In genomic region chrY:1286171-1286795, GRCm38 (mm10) we compare ENCODE assay signal across 8 mouse cellular contexts. TPM values are rescaled to one million over a fixed set of nuclear protein-coding genes. Genes with fewer than 3 reads are reported as not detected.
DNase-seq lines count a peak whose midpoint lies in the region; ATAC-seq and TF ChIP-seq lines count a peak whose summit lies in the region.

Gene Ddx3y (minus strand): TSS chrY:1286629.

- peak in 1 of 2 experiments; percentile 83 for DNase-seq in heart, adult 2 months
- no peak for DNase-seq in heart, postnatal 4 days
- DNase-seq in forebrain, embryonic 11.5 days (ENCODE audit: low spot score) = peak; percentile 69
- peak; percentile 74 for DNase-seq in limb, embryonic 14.5 days (ENCODE audit: low spot score)
- peak; percentile 87 for DNase-seq in midbrain, embryonic 14.5 days
- DNase-seq in stomach, postnatal 0 days (ENCODE audit: low spot score) = peak; percentile 68

- ATAC-seq in forebrain, embryonic 11.5 days (replicated peaks; ENCODE audit: low FRiP score) = peak; percentile 89
- peak; percentile 99 for ATAC-seq in hindbrain, embryonic 13.5 days (ENCODE audit: low FRiP score)
- peak; percentile 93 for ATAC-seq in limb, embryonic 14.5 days (ENCODE audit: low FRiP score, low read depth)
- ATAC-seq in midbrain, embryonic 14.5 days (ENCODE audit: low FRiP score, low TSS enrichment) = peak; percentile 81
- ATAC-seq in stomach, postnatal 0 days (ENCODE audit: low FRiP score, low TSS enrichment) = peak; percentile 87; the same call in 1 of the 2 replicates

- H3K36me3 ChIP-seq in heart, adult 2 months (ENCODE audit: control insufficient read depth, insufficient read depth, low read length) = no peaks in the 10 kb centered on the region; the same call in 1 of the 2 replicates
- H3K36me3 ChIP-seq in forebrain, embryonic 11.5 days (ENCODE audit: control insufficient read depth, insufficient read depth, low read length) = no peaks in the 10 kb centered on the region
- H3K36me3 ChIP-seq in hindbrain, embryonic 13.5 days = no peaks in the 10 kb centered on the region
- no peaks in the 10 kb centered on the region for H3K36me3 ChIP-seq in limb, embryonic 14.5 days (ENCODE audit: control insufficient read depth, insufficient read depth, low read length)
- no peaks in the 10 kb centered on the region for H3K36me3 ChIP-seq in midbrain, embryonic 14.5 days (ENCODE audit: control insufficient read depth, insufficient read depth, low read length)
- H3K36me3 ChIP-seq in stomach, postnatal 0 days (ENCODE audit: control insufficient read depth, insufficient read depth, low read length) = no peaks in the 10 kb centered on the region

- H3K4me1 ChIP-seq in heart, adult 2 months (ENCODE audit: control insufficient read depth, insufficient read depth, low read length) = no peaks in the 10 kb centered on the region; the same call in 1 of the 2 replicates
- H3K4me1 ChIP-seq in brown adipose tissue, adult 24 weeks (ENCODE audit: control insufficient read depth, insufficient read depth, insufficient read length, low read length) = no peaks in the 10 kb centered on the region
- no peaks in the 10 kb centered on the region for H3K4me1 ChIP-seq in forebrain, embryonic 11.5 days (replicated peaks; ENCODE audit: control insufficient read depth, insufficient read depth, low read length)
- no peaks in the 10 kb centered on the region for H3K4me1 ChIP-seq in hindbrain, embryonic 13.5 days (replicated peaks)
- no peaks in the 10 kb centered on the region for H3K4me1 ChIP-seq in limb, embryonic 14.5 days (ENCODE audit: control insufficient read depth, insufficient read depth, low read length)
- no peaks in the 10 kb centered on the region for H3K4me1 ChIP-seq in midbrain, embryonic 14.5 days (ENCODE audit: control insufficient read depth, insufficient read depth, low read length)
- no peaks in the 10 kb centered on the region for H3K4me1 ChIP-seq in stomach, postnatal 0 days (replicated peaks; ENCODE audit: control insufficient read depth, insufficient read depth)

- H3K27ac ChIP-seq in heart, adult 2 months = no peak within 1 kb of the TSS
- peak within 1 kb of the TSS; percentile 80 for H3K27ac ChIP-seq in brown adipose tissue, adult 24 weeks (replicated peaks; ENCODE audit: low read depth, low read length)
- no peak within 1 kb of the TSS for H3K27ac ChIP-seq in forebrain, embryonic 11.5 days (ENCODE audit: low read depth, low read length)
- peak within 1 kb of the TSS; percentile 40; the same call in 1 of the 2 replicates for H3K27ac ChIP-seq in hindbrain, embryonic 13.5 days
- H3K27ac ChIP-seq in limb, embryonic 14.5 days (replicated peaks; ENCODE audit: low read depth, low read length) = peak within 1 kb of the TSS; percentile 77
- H3K27ac ChIP-seq in midbrain, embryonic 14.5 days (replicated peaks; ENCODE audit: low read depth, low read length) = 0 out of 2 replicates have a peak within 1 kb of the TSS, but pooled peaks have one; percentile 37
- peak within 1 kb of the TSS; percentile 74; the same call in 1 of the 2 replicates for H3K27ac ChIP-seq in stomach, postnatal 0 days (replicated peaks)

- H3K9ac ChIP-seq in heart, adult 2 months (ENCODE audit: low read depth, low read length) = peak within 1 kb of the TSS; percentile 79
- H3K9ac ChIP-seq in forebrain, embryonic 11.5 days (ENCODE audit: low read length) = peak within 1 kb of the TSS; percentile 37
- H3K9ac ChIP-seq in hindbrain, embryonic 13.5 days = peak within 1 kb of the TSS; percentile 63
- H3K9ac ChIP-seq in limb, embryonic 14.5 days (ENCODE audit: low read depth, low read length, severe bottlenecking) = peak within 1 kb of the TSS; percentile 48
- H3K9ac ChIP-seq in midbrain, embryonic 14.5 days (replicated peaks; ENCODE audit: low read length) = no peak within 1 kb of the TSS; the same call in 1 of the 2 replicates
- peak within 1 kb of the TSS; percentile 47 for H3K9ac ChIP-seq in stomach, postnatal 0 days (ENCODE audit: low read length)

- 5% methylated on average over 25 of the region's 31 CpGs for WGBS in heart, adult 2 months
- WGBS in forebrain, embryonic 11.5 days = 3% methylated on average over 31 of the region's 31 CpGs
- under 1% methylated on average over 31 of the region's 31 CpGs for WGBS in hindbrain, embryonic 13.5 days
- WGBS in limb, embryonic 14.5 days = 2% methylated on average over 22 of the region's 31 CpGs
- 0% methylated on average over 29 of the region's 31 CpGs for WGBS in midbrain, embryonic 14.5 days
- 3% methylated on average over 31 of the region's 31 CpGs for WGBS in stomach, postnatal 0 days

- intact Hi-C loops in heart, adult 2 months (cut with DNase I) = no loop called here

- TF ChIP-seq POLR2A in heart, adult 2 months (IDR thresholded peaks at IDR 0.05; ENCODE audit: insufficient read depth, low read depth, low read length) = no peak
- TF ChIP-seq POLR2A in limb, embryonic 14.5 days (IDR thresholded peaks at IDR 0.05; ENCODE audit: borderline replicate concordance, extremely low read depth, insufficient read depth, insufficient read length) = no peak

- no peak for TF ChIP-seq EP300 in heart, adult 2 months (IDR thresholded peaks at IDR 0.05; ENCODE audit: insufficient read depth, low read depth, low read length)
- no peak for TF ChIP-seq EP300 in stomach, postnatal 0 days (optimal IDR thresholded peaks at IDR 0.05)

- no peaks in the 10 kb centered on the region for H3K79me2 ChIP-seq in heart, adult 2 months (replicated peaks; ENCODE audit: control insufficient read depth, insufficient read depth, low read length)

- H3K9me3 ChIP-seq in forebrain, embryonic 11.5 days (ENCODE audit: control insufficient read depth, low read length) = no peaks in the 10 kb centered on the region
- H3K9me3 ChIP-seq in hindbrain, embryonic 13.5 days = no peaks in the 10 kb centered on the region
- H3K9me3 ChIP-seq in limb, embryonic 14.5 days (ENCODE audit: control insufficient read depth, low read length) = no peaks in the 10 kb centered on the region
- no peaks in the 10 kb centered on the region for H3K9me3 ChIP-seq in midbrain, embryonic 14.5 days (ENCODE audit: control insufficient read depth, low read length)
- no peaks in the 10 kb centered on the region for H3K9me3 ChIP-seq in stomach, postnatal 0 days (ENCODE audit: control insufficient read depth, low read length)

- H3K4me2 ChIP-seq in forebrain, embryonic 11.5 days (ENCODE audit: low read depth, low read length, severe bottlenecking) = peak within 1 kb of the TSS; percentile 24; the same call in 1 of the 2 replicates
- peak within 1 kb of the TSS; percentile 47 for H3K4me2 ChIP-seq in hindbrain, embryonic 13.5 days
- peak within 1 kb of the TSS; percentile 39; the same call in 1 of the 2 replicates for H3K4me2 ChIP-seq in limb, embryonic 14.5 days (replicated peaks; ENCODE audit: low read depth, low read length, severe bottlenecking)
- peak within 1 kb of the TSS; percentile 40 for H3K4me2 ChIP-seq in midbrain, embryonic 14.5 days (ENCODE audit: low read length)
- no peak within 1 kb of the TSS; the same call in 1 of the 2 replicates for H3K4me2 ChIP-seq in stomach, postnatal 0 days (replicated peaks; ENCODE audit: low read depth)

- H3K27me3 ChIP-seq in heart, adult 2 months (ENCODE audit: control insufficient read depth, insufficient read depth, low read length) = no peaks in the 10 kb centered on the region
- H3K27me3 ChIP-seq in forebrain, embryonic 11.5 days (ENCODE audit: control insufficient read depth, insufficient read depth, low read length) = no peaks in the 10 kb centered on the region
- no peaks in the 10 kb centered on the region for H3K27me3 ChIP-seq in hindbrain, embryonic 13.5 days
- H3K27me3 ChIP-seq in limb, embryonic 14.5 days (ENCODE audit: control insufficient read depth, insufficient read depth, low read length) = no peaks in the 10 kb centered on the region
- H3K27me3 ChIP-seq in midbrain, embryonic 14.5 days (ENCODE audit: control insufficient read depth, insufficient read depth, low read length) = no peaks in the 10 kb centered on the region
- H3K27me3 ChIP-seq in stomach, postnatal 0 days (ENCODE audit: control insufficient read depth, insufficient read depth, low read length) = no peaks in the 10 kb centered on the region

- no peak for TF ChIP-seq CTCF in heart, adult 2 months (IDR thresholded peaks at IDR 0.05)
- no peak for TF ChIP-seq CTCF in stomach, postnatal 0 days (IDR thresholded peaks at IDR 0.05; ENCODE audit: low read depth)

- H3K4me3 ChIP-seq in heart, adult 2 months = no peak within 1 kb of the TSS
- peak within 1 kb of the TSS; percentile 64 for H3K4me3 ChIP-seq in brown adipose tissue, adult 24 weeks (ENCODE audit: insufficient read depth, low read depth, low read length)
- H3K4me3 ChIP-seq in forebrain, embryonic 11.5 days (ENCODE audit: low read depth, low read length) = peak within 1 kb of the TSS; percentile 35
- H3K4me3 ChIP-seq in hindbrain, embryonic 13.5 days = peak within 1 kb of the TSS; percentile 40
- H3K4me3 ChIP-seq in limb, embryonic 14.5 days (replicated peaks; ENCODE audit: low read length) = peak within 1 kb of the TSS; percentile 38
- H3K4me3 ChIP-seq in midbrain, embryonic 14.5 days (replicated peaks; ENCODE audit: low read depth, low read length) = peak within 1 kb of the TSS; percentile 37
- H3K4me3 ChIP-seq in stomach, postnatal 0 days (ENCODE audit: low read depth, low read length) = peak within 1 kb of the TSS; percentile 40

RNA-seq across cellular contexts. Expression of gene Ddx3y, which starts in this region (rescaled TPM):
- 10 to 100 TPM in 1 of 2 experiments, not detected in 1; 67.3 TPM for total RNA-seq in heart, adult 2 months (2021)
- polyA plus RNA-seq in heart, adult 2 months (2012; rRNA removed) = 6.5 TPM in 1 of 2 replicates, not detected in the other
- 10 to 100 TPM in 1 of 2 experiments, not detected in 1; 54.3 TPM for total RNA-seq in heart, postnatal 4 days (2021)
- polyA plus RNA-seq in brown adipose tissue, adult 24 weeks (2012; ENCODE audit: insufficient read depth, insufficient read length, missing spikeins) = 39.1 and 52.2 TPM in 2 replicates
- 13.9 and 21.7 TPM in 2 replicates for polyA plus RNA-seq in forebrain, embryonic 11.5 days (2014; fragmentation: Nextera tagmentation; extraction: Ambion mirVana)
- 14.8 and 16.9 TPM in 2 replicates for polyA plus RNA-seq in hindbrain, embryonic 13.5 days (2015; fragmentation: Nextera tagmentation; extraction: Ambion mirVana)
- polyA plus RNA-seq in limb, embryonic 14.5 days (2012; rRNA removed) = 2.8 and 20.5 TPM in 2 replicates
- polyA plus RNA-seq in limb, embryonic 14.5 days (2014; fragmentation: Nextera tagmentation; extraction: Ambion mirVana) = 38.2 TPM in 1 of 2 replicates, not detected in the other
- 27.5 TPM in 1 of 2 replicates, not detected in the other for polyA plus RNA-seq in midbrain, embryonic 14.5 days (2014; fragmentation: Nextera tagmentation; extraction: Ambion mirVana)
- polyA plus RNA-seq in stomach, postnatal 0 days (2015; fragmentation: Nextera tagmentation; extraction: Ambion mirVana) = not detected in 2 replicates

Comparison
In these comparisons a context has a peak if more than half of its experiments do, and no peak if none do; other contexts are left out.
1. H3K27ac ChIP-seq: peak in brown adipose tissue, adult 24 weeks (single experiment), hindbrain, embryonic 13.5 days (single experiment), limb, embryonic 14.5 days (single experiment), midbrain, embryonic 14.5 days (single experiment) and stomach, postnatal 0 days (single experiment); none in heart, adult 2 months (single experiment) and forebrain, embryonic 11.5 days (single experiment).
2. Peak in every context shown above with its lines, with median percentiles within 50 percentile points of each other: ATAC-seq.